Mouse (Mus musculus): ENCODE results near the gene Npas1. TPM values are rescaled to one million over a fixed set of nuclear protein-coding genes. Genes with fewer than 3 reads are reported as not detected.

The Npas1 gene
- total RNA-seq, 1 experiment: 0.22 TPM

GRCm38 (mm10) chr7:16519310-16519709 lies 41.8 kb upstream of the Npas1 start:
- Histone ChIP-seq H3K9ac (ENCODE audit: insufficient read depth, low read depth, low read length, poor library complexity, severe bottlenecking) (no peak overlapping the region), H3K4me1 (ENCODE audit: control insufficient read depth in 2 of 2, insufficient read depth in 2 of 2, low read length in 2 of 2, poor library complexity in 1 of 2) (0 out of 4 replicates have a peak, but pooled peaks cover 0 to 1% of the 10 kb centered on the region in 2 experiments), H3K4me3 (ENCODE audit: insufficient read depth in 1 of 2, low read depth in 1 of 2, low read length in 2 of 2, poor library complexity in 1 of 2, severe bottlenecking in 1 of 2) (no peak overlapping the region), H3K9me3 (ENCODE audit: control insufficient read depth, insufficient read depth, low read depth, low read length) (no peaks in the 10 kb centered on the region), H3K27ac (ENCODE audit: insufficient read depth, low read depth, low read length, poor library complexity, severe bottlenecking) (no peak overlapping the region), H3K36me3 (ENCODE audit: control insufficient read depth, insufficient read depth, low read length, poor library complexity, severe bottlenecking) (peaks cover 4% of the 10 kb centered on the region; the same call in 1 of the 2 replicates)
- no peak for DNase-seq (ENCODE audit: low read depth, low spot score)
- TF ChIP-seq ZC3H11A (IDR thresholded peaks at IDR 0.05; ENCODE audit: borderline replicate concordance, low read depth, low read length) (no peak), MAFK (IDR thresholded peaks at IDR 0.05; ENCODE audit: insufficient read depth, low read depth, low read length) (no peak)
- in situ Hi-C loops (cut with MboI; ENCODE audit: low sequenced_read_pairs in 2 of 2, unreplicated experiment in 2 of 2): no loop called here

GRCm38 (mm10) chr7:16517198-16517597 lies 39.7 kb upstream of the Npas1 start:
- H3K36me3 ChIP-seq (ENCODE audit: control insufficient read depth, insufficient read depth, low read length, poor library complexity, severe bottlenecking): peaks cover 5% of the 10 kb centered on the region; the same call in 1 of the 2 replicates
- TF ChIP-seq HCFC1 (IDR thresholded peaks at IDR 0.05; ENCODE audit: borderline replicate concordance, insufficient read depth, low read length) (no peak), ZC3H11A (IDR thresholded peaks at IDR 0.05; ENCODE audit: borderline replicate concordance, low read depth, low read length) (no peak), ZNF384 (IDR thresholded peaks at IDR 0.05; ENCODE audit: low read depth, low read length) (no peak), MAFK (IDR thresholded peaks at IDR 0.05; ENCODE audit: insufficient read depth, low read depth, low read length) (no peak), CHD2 (IDR thresholded peaks at IDR 0.05; ENCODE audit: low read depth, low read length) (no peak)
- no peak overlapping the region for H3K27ac ChIP-seq (ENCODE audit: insufficient read depth, low read depth, low read length, poor library complexity, severe bottlenecking)
- DNase-seq (ENCODE audit: low read depth, low spot score): no peak
- H3K9ac ChIP-seq (ENCODE audit: insufficient read depth, low read depth, low read length, poor library complexity, severe bottlenecking): no peak overlapping the region
- H3K9me3 ChIP-seq (ENCODE audit: control insufficient read depth, insufficient read depth, low read depth, low read length): no peaks in the 10 kb centered on the region
- H3K4me3 ChIP-seq (ENCODE audit: insufficient read depth in 1 of 2, low read depth in 1 of 2, low read length in 2 of 2, poor library complexity in 1 of 2, severe bottlenecking in 1 of 2): no peak overlapping the region
- in situ Hi-C loops (cut with MboI; ENCODE audit: low sequenced_read_pairs in 2 of 2, unreplicated experiment in 2 of 2): no loop called here
- no peaks in the 10 kb centered on the region for H3K4me1 ChIP-seq (ENCODE audit: control insufficient read depth in 2 of 2, insufficient read depth in 2 of 2, low read length in 2 of 2, poor library complexity in 1 of 2)

GRCm38 (mm10) chr7:16507284-16507683 lies 29.8 kb upstream of the Npas1 start:
- no peak overlapping the region for H3K4me3 ChIP-seq (ENCODE audit: insufficient read depth in 1 of 2, low read depth in 1 of 2, low read length in 2 of 2, poor library complexity in 1 of 2, severe bottlenecking in 1 of 2)
- in situ Hi-C loops (cut with MboI; ENCODE audit: low sequenced_read_pairs in 2 of 2, unreplicated experiment in 2 of 2): no loop called here
- peak; percentile 79 for TF ChIP-seq MAFK (IDR thresholded peaks at IDR 0.05; ENCODE audit: insufficient read depth, low read depth, low read length)
- TF ChIP-seq ZNF384 (IDR thresholded peaks at IDR 0.05; ENCODE audit: low read depth, low read length): no peak
- no peak for TF ChIP-seq CHD2 (IDR thresholded peaks at IDR 0.05; ENCODE audit: low read depth, low read length)
- peak; percentile 68 for DNase-seq (ENCODE audit: low read depth, low spot score)
- no peak overlapping the region for H3K27ac ChIP-seq (ENCODE audit: insufficient read depth, low read depth, low read length, poor library complexity, severe bottlenecking)
- H3K36me3 ChIP-seq (ENCODE audit: control insufficient read depth, insufficient read depth, low read length, poor library complexity, severe bottlenecking): peaks cover 19% of the 10 kb centered on the region
- no peak overlapping the region for H3K9ac ChIP-seq (ENCODE audit: insufficient read depth, low read depth, low read length, poor library complexity, severe bottlenecking)
- no peaks in the 10 kb centered on the region for H3K9me3 ChIP-seq (ENCODE audit: control insufficient read depth, insufficient read depth, low read depth, low read length)
- H3K4me1 ChIP-seq (ENCODE audit: control insufficient read depth in 2 of 2, insufficient read depth in 2 of 2, low read length in 2 of 2, poor library complexity in 1 of 2): no peaks in the 10 kb centered on the region

GRCm38 (mm10) chr7:16505226-16505593 lies 27.7 kb upstream of the Npas1 start:
- TF ChIP-seq ZC3H11A (IDR thresholded peaks at IDR 0.05; ENCODE audit: borderline replicate concordance, low read depth, low read length) (no peak), MAFK (IDR thresholded peaks at IDR 0.05; ENCODE audit: insufficient read depth, low read depth, low read length) (no peak), HCFC1 (IDR thresholded peaks at IDR 0.05; ENCODE audit: borderline replicate concordance, insufficient read depth, low read length) (no peak)
- peaks cover 17% of the 10 kb centered on the region for H3K36me3 ChIP-seq (ENCODE audit: control insufficient read depth, insufficient read depth, low read length, poor library complexity, severe bottlenecking)
- no peak overlapping the region for H3K4me3 ChIP-seq (ENCODE audit: insufficient read depth in 1 of 2, low read depth in 1 of 2, low read length in 2 of 2, poor library complexity in 1 of 2, severe bottlenecking in 1 of 2)
- no peaks in the 10 kb centered on the region for H3K9me3 ChIP-seq (ENCODE audit: control insufficient read depth, insufficient read depth, low read depth, low read length)
- in situ Hi-C loops (cut with MboI; ENCODE audit: low sequenced_read_pairs in 2 of 2, unreplicated experiment in 2 of 2): no loop called here
- no peak for DNase-seq (ENCODE audit: low read depth, low spot score)
- H3K9ac ChIP-seq (ENCODE audit: insufficient read depth, low read depth, low read length, poor library complexity, severe bottlenecking): no peak overlapping the region
- H3K4me1 ChIP-seq (ENCODE audit: control insufficient read depth in 2 of 2, insufficient read depth in 2 of 2, low read length in 2 of 2, poor library complexity in 1 of 2): no peaks in the 10 kb centered on the region
- no peak overlapping the region for H3K27ac ChIP-seq (ENCODE audit: insufficient read depth, low read depth, low read length, poor library complexity, severe bottlenecking)

DNA sequence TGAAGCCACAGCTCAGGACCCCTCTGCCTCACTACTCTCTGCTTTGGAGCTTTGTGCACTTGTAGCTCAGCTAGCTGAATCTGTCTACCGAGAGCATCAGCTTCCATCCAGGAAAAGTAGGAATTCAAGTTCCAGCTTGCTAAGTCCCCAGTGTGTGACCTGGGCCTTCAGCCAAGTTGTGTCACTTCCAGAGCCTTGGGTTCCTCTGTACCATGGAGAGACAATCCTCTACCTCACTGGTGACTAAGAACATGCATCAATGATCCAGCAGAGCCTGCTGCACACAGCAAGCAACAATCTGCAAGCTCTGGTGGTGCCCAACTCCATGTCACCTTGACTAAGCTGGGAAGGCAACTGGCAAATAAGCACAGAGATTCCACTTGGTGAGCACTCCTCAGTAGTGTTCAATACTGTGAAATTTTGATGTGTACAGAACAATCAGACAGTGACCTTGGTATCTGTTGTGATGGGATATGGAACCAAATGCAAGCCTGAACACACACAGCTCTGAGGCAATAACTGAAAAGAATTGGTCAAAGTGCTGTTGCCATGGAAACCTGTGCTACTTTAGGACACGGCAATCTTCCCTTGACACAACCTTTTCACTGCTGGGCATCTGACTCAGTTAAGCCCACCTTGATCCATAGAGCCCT lies 27.2 kb upstream of the Npas1 start:
- Histone ChIP-seq H3K9ac (ENCODE audit: insufficient read depth, low read depth, low read length, poor library complexity, severe bottlenecking) (no peak overlapping the region), H3K9me3 (ENCODE audit: control insufficient read depth, insufficient read depth, low read depth, low read length) (no peaks in the 10 kb centered on the region), H3K27ac (ENCODE audit: insufficient read depth, low read depth, low read length, poor library complexity, severe bottlenecking) (no peak overlapping the region), H3K36me3 (ENCODE audit: control insufficient read depth, insufficient read depth, low read length, poor library complexity, severe bottlenecking) (peaks cover 20% of the 10 kb centered on the region), H3K4me3 (ENCODE audit: insufficient read depth in 1 of 2, low read depth in 1 of 2, low read length in 2 of 2, poor library complexity in 1 of 2, severe bottlenecking in 1 of 2) (no peak overlapping the region), H3K4me1 (ENCODE audit: control insufficient read depth in 2 of 2, insufficient read depth in 2 of 2, low read length in 2 of 2, poor library complexity in 1 of 2) (no peaks in the 10 kb centered on the region)
- no peak for DNase-seq (ENCODE audit: low read depth, low spot score)
- in situ Hi-C loops (cut with MboI; ENCODE audit: low sequenced_read_pairs in 2 of 2, unreplicated experiment in 2 of 2): no loop called here
- TF ChIP-seq MAFK (IDR thresholded peaks at IDR 0.05; ENCODE audit: insufficient read depth, low read depth, low read length): no peak
- no peak for TF ChIP-seq HCFC1 (IDR thresholded peaks at IDR 0.05; ENCODE audit: borderline replicate concordance, insufficient read depth, low read length)
